Mouse (Mus musculus) heart, embryonic 12.5 days (tissue): ENCODE results near the gene A930004D18Rik. TPM values are rescaled to one million over a fixed set of nuclear protein-coding genes. Genes with fewer than 3 reads are reported as not detected.
A peak's percentile ranks its signal among the peaks of the same experiment; 100 is the strongest.

ENCODE experiments used
- ATAC-seq: fragments of 200-750 bp; cut with Nextera tagmentation; 2 replicates; pipeline ENCODE4 v1.8.0; 2017; ENCODE audit warnings: moderate TSS enrichment, moderate library complexity; ENCODE audit not compliant: insufficient number of reproducible peaks, low FRiP score
- H3K27ac ChIP-seq: fragments of 300-500 bp; sonication (generic); 2 replicates; pipeline ENCODE4 v1.5.1; 2016; ENCODE audit warnings: mild to moderate bottlenecking, moderate library complexity; ENCODE audit not compliant: poor library complexity, severe bottlenecking
- H3K27me3 ChIP-seq: fragments of 300-500 bp; sonication (generic); replicated peaks from 2 replicates; pipeline ENCODE4 v1.6.1; 2016; ENCODE audit warnings: mild to moderate bottlenecking, moderate library complexity
- H3K36me3 ChIP-seq: fragments of 300-500 bp; sonication (generic); 2 replicates; pipeline ENCODE4 v1.6.1; 2016; ENCODE audit warnings: mild to moderate bottlenecking, moderate library complexity
- H3K4me1 ChIP-seq: fragments of 300-500 bp; sonication (generic); replicated peaks from 2 replicates; pipeline ENCODE4 v1.6.1; 2016; ENCODE audit warnings: mild to moderate bottlenecking
- H3K4me2 ChIP-seq: fragments of 300-500 bp; sonication (generic); 2 replicates; pipeline ENCODE4 v1.6.1; 2016; ENCODE audit warnings: mild to moderate bottlenecking, moderate library complexity
- H3K4me3 ChIP-seq: fragments of 300-500 bp; sonication (generic); 2 replicates; pipeline ENCODE4 v1.5.1; 2016; ENCODE audit warnings: mild to moderate bottlenecking
- H3K9ac ChIP-seq: fragments of 300-500 bp; sonication (generic); 2 replicates; pipeline ENCODE4 v1.6.1; 2016; ENCODE audit warnings: mild to moderate bottlenecking, moderate library complexity
- H3K9me3 ChIP-seq: fragments of 300-500 bp; sonication (generic); replicated peaks from 2 replicates; pipeline ENCODE4 v1.6.1; 2016; ENCODE audit warnings: mild to moderate bottlenecking, moderate library complexity
- WGBS: fragments of 180-500 bp; shearing (Covaris S2); methylation state at CpG from one replicate; pipeline ENCODE4 v1.1.7; 2016; 5-methylcytosine and 5-hydroxymethylcytosine counted together
- polyA plus RNA-seq: library from polyadenylated mRNA; unstranded; fragments of >200 nt; fragmentation: Nextera tagmentation; extraction: Ambion mirVana; gene quantifications from 2 replicates; pipeline ENCODE4 v1.2.1, GENCODE M21; 2016

Gene A930004D18Rik
- polyA plus RNA-seq, 1 experiment from 2014 or later, result 14.8 TPM

GRCm38 (mm10) chr2:18052581-18052980, 15.0 kb upstream of the A930004D18Rik start:
- Histone ChIP-seq H3K27me3 (no peaks in the 10 kb centered on the region), H3K36me3 (no peaks in the 10 kb centered on the region), H3K9ac (no peak overlapping the region), H3K4me3 (no peak overlapping the region), H3K27ac (no peak overlapping the region), H3K9me3 (no peaks in the 10 kb centered on the region), H3K4me1 (peaks cover 24% of the 10 kb centered on the region), H3K4me2 (no peak overlapping the region)
- no peak for ATAC-seq
- WGBS, result 74% methylated on average over 3 of the region's 3 CpGs

- H3K27me3 ChIP-seq, result no peaks in the 10 kb centered on the region
- H3K9me3 ChIP-seq, result no peaks in the 10 kb centered on the region
- H3K27ac ChIP-seq, result no peak overlapping the region
- peak overlapping the region; percentile 27 for H3K4me2 ChIP-seq
- peaks cover 24% of the 10 kb centered on the region for H3K4me1 ChIP-seq
- no peak for ATAC-seq
- 71% methylated on average over 3 of the region's 3 CpGs for WGBS
- no peaks in the 10 kb centered on the region for H3K36me3 ChIP-seq
- no peak overlapping the region for H3K4me3 ChIP-seq
- 0 out of 2 replicates have a peak overlapping the region, but pooled peaks have one; percentile 1 for H3K9ac ChIP-seq
These were observed 14.3 kb upstream of the A930004D18Rik start for GRCm38 (mm10) chr2:18051831-18052170.

- H3K9me3 ChIP-seq, result no peaks in the 10 kb centered on the region
- 29% methylated on average over 11 of the region's 11 CpGs for whole genome bisulfite sequencing
- peak overlapping the region; percentile 99; the same call in 1 of the 2 replicates for H3K27ac ChIP-seq
- H3K4me1 ChIP-seq, result peaks cover 24% of the 10 kb centered on the region
- no peaks in the 10 kb centered on the region for H3K27me3 ChIP-seq
- peak overlapping the region; percentile 94 for H3K4me3 ChIP-seq
- peak overlapping the region; percentile 68 for H3K9ac ChIP-seq
- no peaks in the 10 kb centered on the region for H3K36me3 ChIP-seq
- ATAC-seq, result no peak
- peak overlapping the region; percentile 81 for H3K4me2 ChIP-seq
These were observed 13.7 kb upstream of the A930004D18Rik start for GRCm38 (mm10) chr2:18051026-18051830.

GRCm38 (mm10) chr2:18050541-18050985, 13.0 kb upstream of the A930004D18Rik start:
- no peak for ATAC-seq
- H3K4me2 ChIP-seq, result peak overlapping the region; percentile 81
- H3K27ac ChIP-seq, result peak overlapping the region; percentile 99
- peak overlapping the region; percentile 94 for H3K4me3 ChIP-seq
- H3K27me3 ChIP-seq, result no peaks in the 10 kb centered on the region
- peaks cover 27% of the 10 kb centered on the region for H3K4me1 ChIP-seq
- peak overlapping the region; percentile 68 for H3K9ac ChIP-seq
- no peaks in the 10 kb centered on the region for H3K9me3 ChIP-seq
- WGBS, result 13% methylated on average over 10 of the region's 10 CpGs
- H3K36me3 ChIP-seq, result no peaks in the 10 kb centered on the region

- Histone ChIP-seq H3K27me3 (no peaks in the 10 kb centered on the region), H3K9me3 (no peaks in the 10 kb centered on the region), H3K27ac (peak overlapping the region; percentile 99), H3K4me1 (peaks cover 27% of the 10 kb centered on the region), H3K9ac (peak overlapping the region; percentile 100; the same call in 1 of the 2 replicates), H3K4me3 (peak overlapping the region; percentile 94), H3K4me2 (peak overlapping the region; percentile 81), H3K36me3 (no peaks in the 10 kb centered on the region)
- no peak for ATAC-seq
- WGBS, result 19% methylated on average over 2 of the region's 2 CpGs
These were observed 12.5 kb upstream of the A930004D18Rik start for GRCm38 (mm10) chr2:18050018-18050417.

GRCm38 (mm10) chr2:18049279-18049821, 11.8 kb upstream of the A930004D18Rik start:
- peak overlapping the region; percentile 100 for H3K9ac ChIP-seq
- WGBS, result 5% methylated on average over 11 of the region's 11 CpGs

GRCm38 (mm10) chr2:18048453-18049075, 11.0 kb upstream of the A930004D18Rik start, which contains the start of gene Skida1:
Gene Skida1 (minus strand): TSS chr2:18049051.
- Histone ChIP-seq H3K36me3 (no peaks in the 10 kb centered on the region), H3K4me1 (peaks cover 20% of the 10 kb centered on the region), H3K9ac (peak within 1 kb of the TSS; percentile 100), H3K4me2 (peak within 1 kb of the TSS; percentile 81), H3K27me3 (no peaks in the 10 kb centered on the region), H3K9me3 (no peaks in the 10 kb centered on the region), H3K27ac (peak within 1 kb of the TSS; percentile 99), H3K4me3 (peak within 1 kb of the TSS; percentile 94)
- under 1% methylated on average over 17 of the region's 17 CpGs for WGBS
- ATAC-seq, result no peak

More at GRCm38 (mm10) chr2:18049279-18049821, 11.8 kb upstream of the A930004D18Rik start:
- ATAC-seq, result no peak
- H3K27me3 ChIP-seq, result no peaks in the 10 kb centered on the region
- no peaks in the 10 kb centered on the region for H3K9me3 ChIP-seq
- H3K36me3 ChIP-seq, result no peaks in the 10 kb centered on the region
- H3K27ac ChIP-seq, result peak overlapping the region; percentile 99
- H3K4me2 ChIP-seq, result peak overlapping the region; percentile 81
- peaks cover 27% of the 10 kb centered on the region for H3K4me1 ChIP-seq
- H3K4me3 ChIP-seq, result peak overlapping the region; percentile 94

GRCm38 (mm10) chr2:18047646-18048452, 10.3 kb upstream of the A930004D18Rik start:
- H3K4me2 ChIP-seq, result peak overlapping the region; percentile 81
- peak overlapping the region; percentile 100 for H3K9ac ChIP-seq
- H3K4me1 ChIP-seq, result peaks cover 21% of the 10 kb centered on the region
- H3K4me3 ChIP-seq, result peak overlapping the region; percentile 94
- H3K9me3 ChIP-seq, result no peaks in the 10 kb centered on the region
- no peaks in the 10 kb centered on the region for H3K36me3 ChIP-seq
- H3K27ac ChIP-seq, result peak overlapping the region; percentile 99
- no peaks in the 10 kb centered on the region for H3K27me3 ChIP-seq
- under 1% methylated on average over 70 of the region's 70 CpGs for WGBS
- peak; percentile 85 for ATAC-seq

GRCm38 (mm10) chr2:18046758-18047645, 9.5 kb upstream of the A930004D18Rik start:
- Histone ChIP-seq H3K4me1 (peaks cover 28% of the 10 kb centered on the region), H3K36me3 (no peaks in the 10 kb centered on the region), H3K4me3 (peak overlapping the region; percentile 94), H3K27ac (peak overlapping the region; percentile 99), H3K9ac (peak overlapping the region; percentile 100), H3K27me3 (no peaks in the 10 kb centered on the region), H3K9me3 (no peaks in the 10 kb centered on the region), H3K4me2 (peak overlapping the region; percentile 81)
- 1% methylated on average over 60 of the region's 64 CpGs for WGBS
- peak; percentile 55 for ATAC-seq

- H3K4me2 ChIP-seq, result peak overlapping the region; percentile 81
- no peaks in the 10 kb centered on the region for H3K27me3 ChIP-seq
- no peaks in the 10 kb centered on the region for H3K9me3 ChIP-seq
- no peaks in the 10 kb centered on the region for H3K36me3 ChIP-seq
- peaks cover 28% of the 10 kb centered on the region for H3K4me1 ChIP-seq
- WGBS, result 3% methylated on average over 4 of the region's 4 CpGs
- H3K4me3 ChIP-seq, result peak overlapping the region; percentile 94
- peak overlapping the region; percentile 99 for H3K27ac ChIP-seq
- no peak for ATAC-seq
- H3K9ac ChIP-seq, result peak overlapping the region; percentile 100
These were observed 8.6 kb upstream of the A930004D18Rik start for GRCm38 (mm10) chr2:18046186-18046585.
